Mouse (Mus musculus): Measurements from ENCODE around the gene Fblim1. TPM values are rescaled to one million over a fixed set of nuclear protein-coding genes. Genes with fewer than 3 reads are reported as not detected.

The Fblim1 gene
- 65.4 and 78.9 TPM in 2 replicates for polyA plus RNA-seq (2016; fragmentation: Nextera tagmentation; extraction: Ambion mirVana)

GRCm38 (mm10) chr4:141605861-141606260, at the start of gene Fblim1:
Gene Fblim1, minus strand, starts transcription at chr4:141606096.
- ATAC-seq (ENCODE audit: insufficient number of reproducible peaks, insufficient read depth, low FRiP score, low TSS enrichment, low read depth) = no peak
- H3K9me3 ChIP-seq = no peaks in the 10 kb centered on the region
- H3K4me2 ChIP-seq = no peak within 1 kb of the TSS
- H3K4me1 ChIP-seq (replicated peaks) = 0 out of 2 replicates have a peak, but pooled peaks cover 3% of the 10 kb centered on the region
- no peaks in the 10 kb centered on the region for H3K36me3 ChIP-seq
- no peak within 1 kb of the TSS for H3K4me3 ChIP-seq (replicated peaks)
- no peak within 1 kb of the TSS for H3K9ac ChIP-seq (replicated peaks)
- H3K27me3 ChIP-seq = no peaks in the 10 kb centered on the region
- 82% methylated on average over 11 of the region's 11 CpGs for WGBS
- no peak within 1 kb of the TSS for H3K27ac ChIP-seq

GRCm38 (mm10) chr4:141654509-141654908, 48.6 kb upstream of the Fblim1 start:
- H3K36me3 ChIP-seq = peaks cover 64% of the 10 kb centered on the region
- no peak for ATAC-seq (ENCODE audit: insufficient number of reproducible peaks, insufficient read depth, low FRiP score, low TSS enrichment, low read depth)
- H3K9me3 ChIP-seq = no peaks in the 10 kb centered on the region
- no peak overlapping the region for H3K4me3 ChIP-seq (replicated peaks)
- H3K4me1 ChIP-seq (replicated peaks) = peaks cover 5% of the 10 kb centered on the region
- H3K4me2 ChIP-seq = no peak overlapping the region
- no peak overlapping the region for H3K9ac ChIP-seq (replicated peaks)
- H3K27ac ChIP-seq = no peak overlapping the region
- WGBS = 93% methylated on average over 6 of the region's 6 CpGs
- no peaks in the 10 kb centered on the region for H3K27me3 ChIP-seq

GRCm38 (mm10) chr4:141653813-141654212, 47.9 kb upstream of the Fblim1 start:
- H3K9me3 ChIP-seq = no peaks in the 10 kb centered on the region
- H3K27me3 ChIP-seq = no peaks in the 10 kb centered on the region
- H3K36me3 ChIP-seq = peaks cover 61% of the 10 kb centered on the region
- WGBS = 95% methylated on average over 13 of the region's 13 CpGs
- no peak overlapping the region for H3K4me3 ChIP-seq (replicated peaks)
- no peak overlapping the region for H3K27ac ChIP-seq
- H3K9ac ChIP-seq (replicated peaks) = no peak overlapping the region
- H3K4me2 ChIP-seq = no peak overlapping the region
- H3K4me1 ChIP-seq (replicated peaks) = peaks cover 12% of the 10 kb centered on the region
- no peak for ATAC-seq (ENCODE audit: insufficient number of reproducible peaks, insufficient read depth, low FRiP score, low TSS enrichment, low read depth)

GRCm38 (mm10) chr4:141653044-141653443, 47.1 kb upstream of the Fblim1 start:
- Histone ChIP-seq H3K27me3 (no peaks in the 10 kb centered on the region), H3K36me3 (peaks cover 64% of the 10 kb centered on the region), H3K9ac (replicated peaks) (no peak overlapping the region), H3K27ac (no peak overlapping the region), H3K4me2 (no peak overlapping the region), H3K4me3 (replicated peaks) (no peak overlapping the region), H3K9me3 (no peaks in the 10 kb centered on the region), H3K4me1 (replicated peaks) (peaks cover 17% of the 10 kb centered on the region)
- ATAC-seq (ENCODE audit: insufficient number of reproducible peaks, insufficient read depth, low FRiP score, low TSS enrichment, low read depth) = no peak
- WGBS = 87% methylated on average over 8 of the region's 8 CpGs

- Histone ChIP-seq H3K4me2 (no peak overlapping the region), H3K4me3 (replicated peaks) (no peak overlapping the region), H3K9me3 (no peaks in the 10 kb centered on the region), H3K4me1 (replicated peaks) (peaks cover 17% of the 10 kb centered on the region), H3K27me3 (no peaks in the 10 kb centered on the region), H3K27ac (no peak overlapping the region), H3K36me3 (peaks cover 68% of the 10 kb centered on the region), H3K9ac (replicated peaks) (no peak overlapping the region)
- WGBS = 91% methylated on average over 10 of the region's 10 CpGs
- no peak for ATAC-seq (ENCODE audit: insufficient number of reproducible peaks, insufficient read depth, low FRiP score, low TSS enrichment, low read depth)
Measured at GRCm38 (mm10) chr4:141651944-141652343, 46.0 kb upstream of the Fblim1 start.

- H3K4me1 ChIP-seq (replicated peaks) = peaks cover 17% of the 10 kb centered on the region
- H3K27me3 ChIP-seq = no peaks in the 10 kb centered on the region
- no peak for ATAC-seq (ENCODE audit: insufficient number of reproducible peaks, insufficient read depth, low FRiP score, low TSS enrichment, low read depth)
- WGBS = 89% methylated on average over 6 of the region's 6 CpGs
- no peak overlapping the region for H3K27ac ChIP-seq
- H3K9ac ChIP-seq (replicated peaks) = no peak overlapping the region
- H3K36me3 ChIP-seq = peaks cover 64% of the 10 kb centered on the region
- no peaks in the 10 kb centered on the region for H3K9me3 ChIP-seq
- H3K4me2 ChIP-seq = no peak overlapping the region
- no peak overlapping the region for H3K4me3 ChIP-seq (replicated peaks)
Measured at GRCm38 (mm10) chr4:141651286-141651685, 45.4 kb upstream of the Fblim1 start.

- H3K4me2 ChIP-seq = peak overlapping the region; percentile 27
- WGBS = 72% methylated on average over 6 of the region's 6 CpGs
- H3K4me1 ChIP-seq (replicated peaks) = peaks cover 17% of the 10 kb centered on the region
- no peaks in the 10 kb centered on the region for H3K27me3 ChIP-seq
- ATAC-seq (ENCODE audit: insufficient number of reproducible peaks, insufficient read depth, low FRiP score, low TSS enrichment, low read depth) = peak; percentile 44; the same call in 1 of the 2 replicates
- H3K9me3 ChIP-seq = no peaks in the 10 kb centered on the region
- peak overlapping the region; percentile 80 for H3K27ac ChIP-seq
- no peak overlapping the region for H3K9ac ChIP-seq (replicated peaks)
- peaks cover 53% of the 10 kb centered on the region for H3K36me3 ChIP-seq
- H3K4me3 ChIP-seq (replicated peaks) = no peak overlapping the region
Measured at GRCm38 (mm10) chr4:141649244-141649643, 43.3 kb upstream of the Fblim1 start.

- ATAC-seq (ENCODE audit: insufficient number of reproducible peaks, insufficient read depth, low FRiP score, low TSS enrichment, low read depth) = no peak
- Histone ChIP-seq H3K9ac (replicated peaks) (no peak overlapping the region), H3K4me1 (replicated peaks) (peaks cover 24% of the 10 kb centered on the region), H3K4me3 (replicated peaks) (no peak overlapping the region), H3K4me2 (no peak overlapping the region), H3K27me3 (no peaks in the 10 kb centered on the region), H3K9me3 (no peaks in the 10 kb centered on the region), H3K27ac (peak overlapping the region; percentile 80; the same call in 1 of the 2 replicates), H3K36me3 (peaks cover 43% of the 10 kb centered on the region)
- WGBS = 94% methylated on average over 5 of the region's 5 CpGs
Measured at GRCm38 (mm10) chr4:141648262-141648661, 42.4 kb upstream of the Fblim1 start.

GRCm38 (mm10) chr4:141647187-141647586, 41.3 kb upstream of the Fblim1 start:
- Histone ChIP-seq H3K36me3 (peaks cover 40% of the 10 kb centered on the region), H3K4me1 (replicated peaks) (peaks cover 24% of the 10 kb centered on the region), H3K4me2 (no peak overlapping the region), H3K27me3 (no peaks in the 10 kb centered on the region), H3K9ac (replicated peaks) (no peak overlapping the region), H3K9me3 (no peaks in the 10 kb centered on the region), H3K4me3 (replicated peaks) (no peak overlapping the region), H3K27ac (no peak overlapping the region)
- no peak for ATAC-seq (ENCODE audit: insufficient number of reproducible peaks, insufficient read depth, low FRiP score, low TSS enrichment, low read depth)
- 78% methylated on average over 3 of the region's 3 CpGs for WGBS

- Histone ChIP-seq H3K27ac (no peak overlapping the region), H3K4me1 (replicated peaks) (peaks cover 24% of the 10 kb centered on the region), H3K9ac (replicated peaks) (no peak overlapping the region), H3K36me3 (peaks cover 44% of the 10 kb centered on the region), H3K4me2 (no peak overlapping the region), H3K4me3 (replicated peaks) (no peak overlapping the region), H3K9me3 (no peaks in the 10 kb centered on the region), H3K27me3 (no peaks in the 10 kb centered on the region)
- WGBS = 91% methylated on average over 8 of the region's 8 CpGs
- no peak for ATAC-seq (ENCODE audit: insufficient number of reproducible peaks, insufficient read depth, low FRiP score, low TSS enrichment, low read depth)
Measured at GRCm38 (mm10) chr4:141645988-141646387, 40.1 kb upstream of the Fblim1 start.

- H3K9me3 ChIP-seq = no peaks in the 10 kb centered on the region
- WGBS = 77% methylated on average over 7 of the region's 7 CpGs
- peaks cover 8% of the 10 kb centered on the region for H3K4me1 ChIP-seq (replicated peaks)
- H3K27ac ChIP-seq = peak overlapping the region; percentile 50; the same call in 1 of the 2 replicates
- no peak overlapping the region for H3K4me2 ChIP-seq
- peaks cover 56% of the 10 kb centered on the region for H3K36me3 ChIP-seq
- H3K9ac ChIP-seq (replicated peaks) = no peak overlapping the region
- no peaks in the 10 kb centered on the region for H3K27me3 ChIP-seq
- ATAC-seq (ENCODE audit: insufficient number of reproducible peaks, insufficient read depth, low FRiP score, low TSS enrichment, low read depth) = peak; percentile 23; the same call in 1 of the 2 replicates
- no peak overlapping the region for H3K4me3 ChIP-seq (replicated peaks)
Measured at GRCm38 (mm10) chr4:141643118-141643855, 37.4 kb upstream of the Fblim1 start.
